Mouse (Mus musculus) heart, embryonic 12.5 days (tissue): ENCODE results near the gene Prkcg. TPM values are rescaled to one million over a fixed set of nuclear protein-coding genes. Genes with fewer than 3 reads are reported as not detected.
"Not testable (repeated sequence)": the region's sequence is repeated elsewhere in the genome, so short reads cannot be mapped to it uniquely, and the experiment has no call there.

ENCODE experiments used
- ATAC-seq: fragments of 200-750 bp; cut with Nextera tagmentation; 2 replicates; pipeline ENCODE4 v1.8.0; 2017; ENCODE audit warnings: moderate TSS enrichment, moderate library complexity; ENCODE audit not compliant: insufficient number of reproducible peaks, low FRiP score
- H3K27ac ChIP-seq: fragments of 300-500 bp; sonication (generic); 2 replicates; pipeline ENCODE4 v1.5.1; 2016; ENCODE audit warnings: mild to moderate bottlenecking, moderate library complexity; ENCODE audit not compliant: poor library complexity, severe bottlenecking
- H3K27me3 ChIP-seq: fragments of 300-500 bp; sonication (generic); replicated peaks from 2 replicates; pipeline ENCODE4 v1.6.1; 2016; ENCODE audit warnings: mild to moderate bottlenecking, moderate library complexity
- H3K36me3 ChIP-seq: fragments of 300-500 bp; sonication (generic); 2 replicates; pipeline ENCODE4 v1.6.1; 2016; ENCODE audit warnings: mild to moderate bottlenecking, moderate library complexity
- H3K4me1 ChIP-seq: fragments of 300-500 bp; sonication (generic); replicated peaks from 2 replicates; pipeline ENCODE4 v1.6.1; 2016; ENCODE audit warnings: mild to moderate bottlenecking
- H3K4me2 ChIP-seq: fragments of 300-500 bp; sonication (generic); 2 replicates; pipeline ENCODE4 v1.6.1; 2016; ENCODE audit warnings: mild to moderate bottlenecking, moderate library complexity
- H3K4me3 ChIP-seq: fragments of 300-500 bp; sonication (generic); 2 replicates; pipeline ENCODE4 v1.5.1; 2016; ENCODE audit warnings: mild to moderate bottlenecking
- H3K9ac ChIP-seq: fragments of 300-500 bp; sonication (generic); 2 replicates; pipeline ENCODE4 v1.6.1; 2016; ENCODE audit warnings: mild to moderate bottlenecking, moderate library complexity
- H3K9me3 ChIP-seq: fragments of 300-500 bp; sonication (generic); replicated peaks from 2 replicates; pipeline ENCODE4 v1.6.1; 2016; ENCODE audit warnings: mild to moderate bottlenecking, moderate library complexity
- WGBS: fragments of 180-500 bp; shearing (Covaris S2); methylation state at CpG from one replicate; pipeline ENCODE4 v1.1.7; 2016; 5-methylcytosine and 5-hydroxymethylcytosine counted together
- polyA plus RNA-seq: library from polyadenylated mRNA; unstranded; fragments of >200 nt; fragmentation: Nextera tagmentation; extraction: Ambion mirVana; gene quantifications from 2 replicates; pipeline ENCODE4 v1.2.1, GENCODE M21; 2016

Gene Prkcg
- polyA plus RNA-seq, 1 experiment from 2014 or later = 0.19 TPM

GRCm38 (mm10) chr7:3272206-3272605 is 16.8 kb upstream of the Prkcg start:
- Histone ChIP-seq H3K4me1 (no peaks in the 10 kb centered on the region; the same call in 1 of the 2 replicates), H3K27ac (no peak overlapping the region), H3K9ac (no peak overlapping the region), H3K9me3 (no peaks in the 10 kb centered on the region), H3K36me3 (no peaks in the 10 kb centered on the region), H3K4me2 (no peak overlapping the region), H3K4me3 (no peak overlapping the region), H3K27me3 (no peaks in the 10 kb centered on the region)
- ATAC-seq = no peak
- WGBS = 81% methylated on average over 9 of the region's 9 CpGs

GRCm38 (mm10) chr7:3275455-3276170 is 13.4 kb upstream of the Prkcg start:
- peak; percentile 82 for ATAC-seq
- Histone ChIP-seq H3K4me2 (0 out of 2 replicates have a peak overlapping the region, but pooled peaks have one; percentile 19), H3K9me3 (no peaks in the 10 kb centered on the region), H3K9ac (no peak overlapping the region), H3K27ac (peak overlapping the region; percentile 93), H3K4me3 (no peak overlapping the region), H3K4me1 (peaks cover 7% of the 10 kb centered on the region), H3K36me3 (no peaks in the 10 kb centered on the region), H3K27me3 (no peaks in the 10 kb centered on the region)
- 36% methylated on average over 6 of the region's 6 CpGs for WGBS

GRCm38 (mm10) chr7:3276781-3277180 is 12.2 kb upstream of the Prkcg start:
- not testable (repeated sequence) for H3K4me2 ChIP-seq, H3K9ac ChIP-seq, H3K9me3 ChIP-seq, H3K27me3 ChIP-seq, H3K4me3 ChIP-seq, H3K27ac ChIP-seq, ATAC-seq, H3K36me3 ChIP-seq
- H3K4me1 ChIP-seq = peaks cover 15% of the 10 kb centered on the region
- WGBS = 58% methylated on average over 4 of the region's 4 CpGs

- Histone ChIP-seq H3K4me2 (peak overlapping the region; percentile 44; the same call in 1 of the 2 replicates), H3K4me3 (no peak overlapping the region), H3K27ac (peak overlapping the region; percentile 76), H3K9ac (no peak overlapping the region), H3K9me3 (no peaks in the 10 kb centered on the region), H3K36me3 (no peaks in the 10 kb centered on the region), H3K27me3 (no peaks in the 10 kb centered on the region), H3K4me1 (peaks cover 15% of the 10 kb centered on the region)
- ATAC-seq = no peak
- WGBS = 65% methylated on average over 5 of the region's 5 CpGs
These were observed 8.8 kb upstream of the Prkcg start for GRCm38 (mm10) chr7:3280080-3280653.

GRCm38 (mm10) chr7:3280654-3281153 is 8.3 kb upstream of the Prkcg start:
- Histone ChIP-seq H3K4me2 (peak overlapping the region; percentile 44), H3K9ac (no peak overlapping the region; the same call in 1 of the 2 replicates), H3K36me3 (no peaks in the 10 kb centered on the region), H3K9me3 (no peaks in the 10 kb centered on the region), H3K27ac (peak overlapping the region; percentile 76), H3K27me3 (no peaks in the 10 kb centered on the region), H3K4me1 (peaks cover 15% of the 10 kb centered on the region), H3K4me3 (no peak overlapping the region)
- ATAC-seq = 0 out of 2 replicates have a peak, but pooled peaks have one; percentile 60
- WGBS = 17% methylated on average over 8 of the region's 8 CpGs

GRCm38 (mm10) chr7:3281741-3282140 is 7.2 kb upstream of the Prkcg start:
- Histone ChIP-seq H3K9ac (no peak overlapping the region), H3K4me1 (peaks cover 15% of the 10 kb centered on the region), H3K36me3 (no peaks in the 10 kb centered on the region), H3K4me2 (no peak overlapping the region), H3K27me3 (no peaks in the 10 kb centered on the region), H3K27ac (no peak overlapping the region), H3K4me3 (no peak overlapping the region), H3K9me3 (no peaks in the 10 kb centered on the region)
- no peak for ATAC-seq
- 81% methylated on average over 6 of the region's 6 CpGs for WGBS

- no peak for ATAC-seq
- Histone ChIP-seq H3K4me1 (peaks cover 15% of the 10 kb centered on the region), H3K4me2 (no peak overlapping the region), H3K27ac (no peak overlapping the region), H3K27me3 (no peaks in the 10 kb centered on the region), H3K4me3 (no peak overlapping the region), H3K9me3 (no peaks in the 10 kb centered on the region), H3K36me3 (no peaks in the 10 kb centered on the region), H3K9ac (no peak overlapping the region)
- 77% methylated on average over 11 of the region's 11 CpGs for WGBS
These were observed 5.7 kb upstream of the Prkcg start for GRCm38 (mm10) chr7:3283081-3283875.

- Histone ChIP-seq H3K4me2 (no peak overlapping the region), H3K27me3 (no peaks in the 10 kb centered on the region), H3K9ac (no peak overlapping the region), H3K36me3 (no peaks in the 10 kb centered on the region), H3K9me3 (no peaks in the 10 kb centered on the region), H3K27ac (no peak overlapping the region), H3K4me1 (peaks cover 17% of the 10 kb centered on the region), H3K4me3 (no peak overlapping the region)
- no peak for ATAC-seq
- 78% methylated on average over 10 of the region's 10 CpGs for WGBS
These were observed 4.4 kb upstream of the Prkcg start for GRCm38 (mm10) chr7:3284604-3285003.

GRCm38 (mm10) chr7:3286036-3286435 is 2.9 kb upstream of the Prkcg start:
- Histone ChIP-seq H3K27ac (no peak overlapping the region), H3K4me2 (no peak overlapping the region), H3K36me3 (no peaks in the 10 kb centered on the region), H3K9ac (no peak overlapping the region), H3K27me3 (no peaks in the 10 kb centered on the region), H3K9me3 (no peaks in the 10 kb centered on the region), H3K4me1 (peaks cover 9% of the 10 kb centered on the region), H3K4me3 (no peak overlapping the region)
- 88% methylated on average over 5 of the region's 5 CpGs for WGBS
- no peak for ATAC-seq

- no peak overlapping the region for H3K27ac ChIP-seq
- ATAC-seq = no peak
- 70% methylated on average over 7 of the region's 7 CpGs for WGBS
These were observed 1.8 kb upstream of the Prkcg start for GRCm38 (mm10) chr7:3287186-3287585.

More at GRCm38 (mm10) chr7:3287186-3287585, 1.8 kb upstream of the Prkcg start:
- Histone ChIP-seq H3K9ac (no peak overlapping the region), H3K4me2 (no peak overlapping the region), H3K36me3 (no peaks in the 10 kb centered on the region), H3K9me3 (no peaks in the 10 kb centered on the region), H3K4me3 (no peak overlapping the region), H3K27me3 (no peaks in the 10 kb centered on the region), H3K4me1 (peaks cover 16% of the 10 kb centered on the region)
